8 mouse cellular contexts compared by ENCODE assay signal in the genomic region with DNA sequence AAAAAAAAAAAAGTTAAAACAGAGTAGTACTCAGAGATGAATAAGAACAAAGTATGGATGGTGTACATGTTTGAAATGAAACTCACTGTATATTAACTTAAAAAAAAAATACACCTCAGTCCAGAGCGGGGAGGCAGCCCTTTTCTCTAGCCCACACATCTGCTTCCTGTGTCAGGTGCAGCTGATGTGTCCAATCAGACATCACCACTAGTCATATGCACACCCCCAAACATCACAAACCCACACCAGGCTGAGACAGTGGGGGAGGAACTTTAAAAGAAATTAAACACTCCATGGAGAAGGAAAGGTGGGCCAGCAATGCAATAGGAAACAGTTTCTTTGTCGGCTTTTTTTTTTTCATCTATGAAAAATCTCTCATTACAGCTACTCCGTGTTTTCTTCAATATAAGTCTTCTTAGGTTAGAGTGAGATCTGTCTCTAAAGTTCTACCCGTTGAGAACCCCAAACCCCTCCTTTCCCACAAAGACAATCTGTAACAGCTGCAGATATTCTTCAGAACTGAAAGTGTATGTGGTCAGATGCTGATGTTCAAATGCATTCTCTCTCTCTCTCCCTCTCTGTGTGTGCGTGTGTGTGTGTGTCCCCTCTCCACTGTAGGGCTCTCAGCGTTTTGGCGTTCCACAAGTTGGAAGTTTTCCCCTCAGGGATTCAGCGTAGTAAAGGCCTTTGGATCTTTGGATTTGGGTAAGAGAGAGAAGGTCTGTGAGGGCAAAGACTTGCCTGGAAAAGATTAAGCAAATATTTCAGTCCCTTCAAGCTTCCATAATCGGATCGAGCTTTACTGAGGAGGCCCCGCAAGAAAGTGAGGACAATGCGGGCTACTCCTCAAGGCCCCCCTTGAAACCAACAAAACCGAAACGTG. TPM values are rescaled to one million over a fixed set of nuclear protein-coding genes. Genes with fewer than 3 reads are reported as not detected.
DNase-seq lines count a peak whose midpoint lies in the region; ATAC-seq and TF ChIP-seq lines count a peak whose summit lies in the region.

No protein-coding gene starts in this region.

- H3K27ac ChIP-seq in testis, adult 2 months (ENCODE audit: control insufficient read depth, insufficient read depth, low read depth, low read length): peak overlapping the region; percentile 29
- H3K27ac ChIP-seq in embryonic facial prominence, embryonic 15.5 days (replicated peaks): peak overlapping the region; percentile 66
- H3K27ac ChIP-seq in limb, embryonic 11.5 days (replicated peaks; ENCODE audit: low read depth, low read length): no peak overlapping the region
- no peak overlapping the region for H3K27ac ChIP-seq in neural tube, embryonic 14.5 days (ENCODE audit: low read depth, low read length)

- no peak for TF ChIP-seq POLR2A in testis, adult 2 months (IDR thresholded peaks at IDR 0.05; ENCODE audit: control insufficient read depth, low read depth, low read length)

- no peak for TF ChIP-seq CTCF in testis, adult 2 months (IDR thresholded peaks at IDR 0.05; ENCODE audit: control insufficient read depth, insufficient read depth, insufficient replicate concordance, low read depth, low read length)

- WGBS in embryonic facial prominence, embryonic 15.5 days: 11% methylated on average over 14 of the region's 14 CpGs
- 19% methylated on average over 14 of the region's 14 CpGs for WGBS in limb, embryonic 11.5 days
- WGBS in neural tube, embryonic 14.5 days: 23% methylated on average over 14 of the region's 14 CpGs

- peaks cover 3% of the 10 kb centered on the region; the same call in 1 of the 2 replicates for H3K4me1 ChIP-seq in testis, adult 2 months (ENCODE audit: control insufficient read depth, insufficient read depth, low read length)
- H3K4me1 ChIP-seq in embryonic facial prominence, embryonic 15.5 days: peaks cover 26% of the 10 kb centered on the region
- no peaks in the 10 kb centered on the region for H3K4me1 ChIP-seq in limb, embryonic 11.5 days (ENCODE audit: control insufficient read depth, insufficient read depth, low read length)
- peaks cover 8% of the 10 kb centered on the region; the same call in 1 of the 2 replicates for H3K4me1 ChIP-seq in neural tube, embryonic 14.5 days (ENCODE audit: control insufficient read depth, insufficient read depth, low read length)

- peak overlapping the region; percentile 89 for H3K4me3 ChIP-seq in testis, adult 2 months (ENCODE audit: control insufficient read depth, low read depth, low read length)
- H3K4me3 ChIP-seq in embryonic facial prominence, embryonic 15.5 days (replicated peaks): peak overlapping the region; percentile 61
- H3K4me3 ChIP-seq in limb, embryonic 11.5 days (ENCODE audit: low read depth, low read length): peak overlapping the region; percentile 31
- H3K4me3 ChIP-seq in neural tube, embryonic 14.5 days (ENCODE audit: low read depth, low read length): peak overlapping the region; percentile 52

- no peaks in the 10 kb centered on the region for H3K27me3 ChIP-seq in testis, adult 2 months (ENCODE audit: control insufficient read depth, insufficient read depth, low read length)
- H3K27me3 ChIP-seq in embryonic facial prominence, embryonic 15.5 days: no peaks in the 10 kb centered on the region
- no peaks in the 10 kb centered on the region for H3K27me3 ChIP-seq in limb, embryonic 11.5 days (ENCODE audit: control insufficient read depth, insufficient read depth, low read length)
- no peaks in the 10 kb centered on the region for H3K27me3 ChIP-seq in neural tube, embryonic 14.5 days (ENCODE audit: control insufficient read depth, insufficient read depth, low read length)

- peak overlapping the region; percentile 41 for H3K9ac ChIP-seq in embryonic facial prominence, embryonic 15.5 days
- H3K9ac ChIP-seq in limb, embryonic 11.5 days (ENCODE audit: low read length): 0 out of 2 replicates have a peak overlapping the region, but pooled peaks have one; percentile 0
- peak overlapping the region; percentile 48 for H3K9ac ChIP-seq in neural tube, embryonic 14.5 days (replicated peaks; ENCODE audit: low read depth, low read length)

- peak overlapping the region; percentile 62 for H3K4me2 ChIP-seq in embryonic facial prominence, embryonic 15.5 days (replicated peaks)
- H3K4me2 ChIP-seq in limb, embryonic 11.5 days (ENCODE audit: low read depth, severe bottlenecking): peak overlapping the region; percentile 49
- H3K4me2 ChIP-seq in neural tube, embryonic 14.5 days (ENCODE audit: low read depth, low read length): peak overlapping the region; percentile 54

- H3K9me3 ChIP-seq in embryonic facial prominence, embryonic 15.5 days (replicated peaks): no peaks in the 10 kb centered on the region
- no peaks in the 10 kb centered on the region for H3K9me3 ChIP-seq in limb, embryonic 11.5 days (ENCODE audit: control insufficient read depth, low read length)
- H3K9me3 ChIP-seq in neural tube, embryonic 14.5 days (ENCODE audit: control insufficient read depth, low read length): no peaks in the 10 kb centered on the region

- DNase-seq in testis, postnatal 14 days (ENCODE audit: low spot score): no peak
- DNase-seq in limb, embryonic 11.5 days (ENCODE audit: low spot score): no peak
- DNase-seq in adrenal gland, adult 2 months: no peak
- no peak for DNase-seq in urinary bladder, postnatal 14 days (ENCODE audit: low spot score)
- DNase-seq in frontal cortex, postnatal 10 days (ENCODE audit: low spot score in 2 of 2): no peak

- no peaks in the 10 kb centered on the region; the same call in 1 of the 2 replicates for H3K36me3 ChIP-seq in testis, adult 2 months (ENCODE audit: control insufficient read depth, insufficient read depth, low read length)
- H3K36me3 ChIP-seq in embryonic facial prominence, embryonic 15.5 days: peaks cover 33% of the 10 kb centered on the region
- no peaks in the 10 kb centered on the region for H3K36me3 ChIP-seq in limb, embryonic 11.5 days (ENCODE audit: control insufficient read depth, insufficient read depth, low read length)
- peaks cover 10% of the 10 kb centered on the region; the same call in 1 of the 2 replicates for H3K36me3 ChIP-seq in neural tube, embryonic 14.5 days (ENCODE audit: control insufficient read depth, insufficient read depth, low read length)

- ATAC-seq in embryonic facial prominence, embryonic 15.5 days (ENCODE audit: insufficient number of reproducible peaks, low FRiP score, low TSS enrichment, low read depth): 0 out of 2 replicates have a peak, but pooled peaks have one; percentile 4
- no peak for ATAC-seq in limb, embryonic 11.5 days (ENCODE audit: insufficient number of reproducible peaks, low FRiP score, low TSS enrichment, low read depth)
- ATAC-seq in neural tube, embryonic 14.5 days (ENCODE audit: low read depth): no peak

RNA-seq across cellular contexts. Expression of a gene that starts 0.7 kb away (rescaled TPM):
- polyA plus RNA-seq in testis, adult 2 months (2012; rRNA removed): 18.0 and 20.1 TPM in 2 replicates
- 67.2 and 69.0 TPM in 2 replicates for polyA plus RNA-seq in embryonic facial prominence, embryonic 15.5 days (2015; fragmentation: Nextera tagmentation; extraction: Ambion mirVana)
- polyA plus RNA-seq in limb, embryonic 11.5 days (2014; fragmentation: Nextera tagmentation; extraction: Ambion mirVana): 34.4 and 36.4 TPM in 2 replicates
- polyA plus RNA-seq in neural tube, embryonic 14.5 days (2014; fragmentation: Nextera tagmentation; extraction: Ambion mirVana): 23.5 and 29.3 TPM in 2 replicates
- 100 to 1,000 TPM in 1 of 2 experiments, 10 to 100 TPM in 1; 93.4 to 136 TPM for total RNA-seq in adrenal gland, adult 2 months (2021)
- polyA plus RNA-seq in adrenal gland, adult 2 months (2012; rRNA removed): 75.4 and 89.3 TPM in 2 replicates

RNA-seq across cellular contexts. Expression of a gene that starts 49.1 kb away (rescaled TPM):
- 53.6 and 70.7 TPM in 2 replicates for polyA plus RNA-seq in testis, adult 2 months (2012; rRNA removed)
- polyA plus RNA-seq in embryonic facial prominence, embryonic 15.5 days (2015; fragmentation: Nextera tagmentation; extraction: Ambion mirVana): 59.0 and 65.5 TPM in 2 replicates
- 63.9 and 73.3 TPM in 2 replicates for polyA plus RNA-seq in limb, embryonic 11.5 days (2014; fragmentation: Nextera tagmentation; extraction: Ambion mirVana)
- 44.6 and 47.5 TPM in 2 replicates for polyA plus RNA-seq in neural tube, embryonic 14.5 days (2014; fragmentation: Nextera tagmentation; extraction: Ambion mirVana)
- 10 to 100 TPM; 19.5 to 24.2 TPM for total RNA-seq in adrenal gland, adult 2 months (2021)
- 415 and 492 TPM in 2 replicates for polyA plus RNA-seq in adrenal gland, adult 2 months (2012; rRNA removed)

Comparison
In these comparisons a context has a peak if more than half of its experiments do, and no peak if none do; other contexts are left out.
1. H3K27ac ChIP-seq: peak in testis, adult 2 months (single experiment) and embryonic facial prominence, embryonic 15.5 days (single experiment); none in limb, embryonic 11.5 days (single experiment) and neural tube, embryonic 14.5 days (single experiment).
2. H3K4me3 ChIP-seq: peak in every context shown above with its lines; median percentile 89 in testis, adult 2 months; 61 in embryonic facial prominence, embryonic 15.5 days; 52 in neural tube, embryonic 14.5 days; 31 in limb, embryonic 11.5 days.
3. Peak in every context shown above with its lines, with median percentiles within 50 percentile points of each other: H3K4me2 ChIP-seq and H3K9ac ChIP-seq.